Mouse (Mus musculus) CH12.LX (cell line): Measurements from ENCODE around the gene Gm20388.

Experiments
- CTCF ChIP-seq, 2 experiments: IDR thresholded peaks in 1 of 2; conservative IDR thresholded peaks in 1 of 2; 2 replicates each; pipeline ENCODE4 v1.5.1; 2011 to 2012; ENCODE audit warnings: low read depth in 2 of 2, low read length in 2 of 2, improper control_type of control experiment in 1 of 2, inconsistent platforms in 1 of 2, mild to moderate bottlenecking in 1 of 2, moderate library complexity in 1 of 2
- E2F4 ChIP-seq: IDR thresholded peaks from 2 replicates; pipeline ENCODE4 v1.6.1; 2011; ENCODE audit warnings: low read depth, low read length, improper control_type of control experiment; ENCODE audit not compliant: insufficient replicate concordance
- ETS1 ChIP-seq: conservative IDR thresholded peaks from 2 replicates; pipeline ENCODE4 v1.6.1; 2012; ENCODE audit warnings: low read depth, mild to moderate bottlenecking, inconsistent platforms, low read length, improper control_type of control experiment, moderate library complexity
- KAT2A ChIP-seq: IDR thresholded peaks from 2 replicates; pipeline ENCODE4 v1.6.1; 2012; ENCODE audit warnings: low read length, improper control_type of control experiment, inconsistent platforms; ENCODE audit not compliant: insufficient replicate concordance
- MAFK ChIP-seq: IDR thresholded peaks from 2 replicates; pipeline ENCODE4 v1.6.1; 2011; ENCODE audit warnings: low read length, improper control_type of control experiment; ENCODE audit not compliant: insufficient replicate concordance
- MAX ChIP-seq: IDR thresholded peaks from 2 replicates; pipeline ENCODE4 v1.6.1; 2011; ENCODE audit warnings: low read length, improper control_type of control experiment
- MEF2A ChIP-seq: IDR thresholded peaks from 2 replicates; pipeline ENCODE4 v1.6.1; 2014; ENCODE audit warnings: low read depth, mild to moderate bottlenecking, inconsistent platforms, low read length, improper control_type of control experiment, borderline replicate concordance
- POLR2AphosphoS2 ChIP-seq: IDR thresholded peaks from 2 replicates; pipeline ENCODE4 v1.6.1; 2011; ENCODE audit warnings: low read depth, low read length, improper control_type of control experiment
- RAD21 ChIP-seq: IDR thresholded peaks from 2 replicates; pipeline ENCODE4 v1.6.1; 2011; ENCODE audit warnings: low read depth, mild to moderate bottlenecking, low read length, improper control_type of control experiment, moderate library complexity
- ZNF384 ChIP-seq: IDR thresholded peaks from 2 replicates; pipeline ENCODE4 v1.6.1; 2012; ENCODE audit warnings: low read depth, low read length, improper control_type of control experiment, inconsistent platforms

- TF ChIP-seq MAFK (no peak), MEF2A (no peak), CTCF (conservative IDR thresholded peaks at IDR 0.05 in 1 of 2, IDR thresholded peaks at IDR 0.05 in 1 of 2; ENCODE audit: low read depth in 2 of 2, low read length in 2 of 2) (no peak), ETS1 (no peak), KAT2A (no peak), ZNF384 (no peak), E2F4 (no peak), POLR2AphosphoS2 (no peak), RAD21 (no peak), MAX (no peak)
These were observed 3997.0 kb downstream of the Gm20388 start for GRCm38 (mm10) chr8:123907604-123908003.
